Mouse (Mus musculus) G1E (cell line): Measurements from ENCODE around the gene Myom1. TPM values are rescaled to one million over a fixed set of nuclear protein-coding genes. Genes with fewer than 3 reads are reported as not detected.
"Not testable (repeated sequence)": the region's sequence is repeated elsewhere in the genome, so short reads cannot be mapped to it uniquely, and the experiment has no call there.

Experiments used
- ATAC-seq: 2 replicates; pipeline ENCODE4 v1.8.0; 2016; ENCODE audit warnings: mild to moderate bottlenecking; ENCODE audit not compliant: insufficient number of reproducible peaks, poor library complexity, low FRiP score, severe bottlenecking; ENCODE audit errors: extremely low read depth
- DNase-seq: peaks from one replicate; pipeline ENCODE4 v3.0.0; 2012; ENCODE audit warnings: low spot score
- H3K27me3 ChIP-seq: 2 replicates; pipeline ENCODE4 v1.6.1; 2012; ENCODE audit warnings: mild to moderate bottlenecking, low read length, inconsistent platforms; ENCODE audit not compliant: insufficient read depth
- H3K36me3 ChIP-seq: replicated peaks from 2 replicates; pipeline ENCODE3; 2012; ENCODE audit warnings: mild to moderate bottlenecking, inconsistent platforms
- H3K4me1 ChIP-seq: 2 replicates; pipeline ENCODE4 v1.6.1; 2012; ENCODE audit warnings: low read depth, low read length, inconsistent platforms, mixed read lengths; ENCODE audit not compliant: insufficient read depth
- H3K4me3 ChIP-seq: 2 replicates; pipeline ENCODE4 v1.5.1; 2012; ENCODE audit warnings: low read depth, mild to moderate bottlenecking, inconsistent platforms, low read length, moderate library complexity, mixed read lengths
- H3K9me3 ChIP-seq: replicated peaks from 2 replicates; pipeline ENCODE4 v1.6.1; 2012; ENCODE audit warnings: inconsistent platforms
- CTCF ChIP-seq: IDR thresholded peaks from 2 replicates; pipeline ENCODE4 v1.5.1; 2012; ENCODE audit warnings: low read depth, low read length, inconsistent platforms, mixed read lengths
- GATA1 ChIP-seq: IDR thresholded peaks from 2 replicates; pipeline ENCODE4 v1.6.1; 2012; ENCODE audit warnings: borderline replicate concordance, low read length, inconsistent platforms, mixed read lengths
- GATA2 ChIP-seq: IDR thresholded peaks from 2 replicates; pipeline ENCODE4 v1.6.1; 2012; ENCODE audit warnings: low read depth, low read length, inconsistent platforms, borderline replicate concordance
- POLR2AphosphoS5 ChIP-seq: IDR thresholded peaks from 2 replicates; pipeline ENCODE4 v1.6.1; 2012; ENCODE audit warnings: low read depth, low read length, inconsistent platforms; ENCODE audit not compliant: insufficient replicate concordance
- TAL1 ChIP-seq: conservative IDR thresholded peaks from 2 replicates; pipeline ENCODE4 v1.6.1; 2012; ENCODE audit warnings: low read depth, low read length, inconsistent platforms, mixed read lengths
- polyA plus RNA-seq: library from polyadenylated mRNA; stranded (reverse); fragments of >175 nt; gene quantifications from 2 replicates; pipeline ENCODE4 v1.2.3, GENCODE M21; 2012
- total RNA-seq, 2 experiments: library from RNA; stranded (forward) in 1 of 2; stranded (reverse) in 1 of 2; fragments of 200-1000 nt in 1 of 2; fragments of >200 nt in 1 of 2; fragmentation: Nextera tagmentation in 1 of 2; gene quantifications; 2 replicates each; pipeline ENCODE4 v1.2.3; 2014 to 2017

The Myom1 gene
- total and polyA plus RNA-seq, 3 experiments = 0.25 to 1.6 (median 0.71) TPM

DNA sequence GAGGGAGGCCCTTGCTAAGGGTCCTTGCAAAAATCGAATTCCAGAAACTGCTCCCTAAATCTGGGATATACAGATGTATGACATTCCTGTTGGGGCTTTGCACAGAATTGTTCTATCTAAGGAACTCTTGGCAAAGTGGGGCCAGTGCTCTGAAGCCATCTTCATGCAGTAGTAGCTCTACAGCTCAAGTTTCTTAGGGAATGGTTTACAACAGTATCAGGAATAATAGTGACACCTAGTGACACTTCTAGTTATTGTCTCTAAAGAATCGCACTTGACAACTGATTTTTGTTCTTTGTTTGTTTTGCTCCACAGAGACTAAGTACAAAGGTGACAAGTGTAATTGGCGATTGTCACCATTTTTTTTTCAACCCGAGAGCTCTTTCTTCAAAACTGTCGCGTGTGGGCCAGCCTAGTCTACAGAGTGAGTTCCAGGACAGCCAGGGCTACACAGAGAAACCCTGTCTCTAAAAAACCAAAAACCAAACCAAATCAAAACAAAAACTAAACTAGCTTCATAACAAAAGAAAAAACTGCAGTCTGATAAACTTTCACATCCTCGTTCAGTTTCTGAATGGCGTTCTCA lies 33.7 kb upstream of the Myom1 start:
- peak; percentile 48; the same call in 1 of the 2 replicates for ATAC-seq
- Histone ChIP-seq H3K4me1 (peaks cover 6% of the 10 kb centered on the region), H3K36me3 (peaks cover 7% of the 10 kb centered on the region), H3K4me3 (no peak overlapping the region), H3K9me3 (no peaks in the 10 kb centered on the region), H3K27me3 (no peaks in the 10 kb centered on the region)
- no peak for TF ChIP-seq CTCF
- no peak for TF ChIP-seq POLR2AphosphoS5
- TF ChIP-seq GATA2 = no peak
- no peak for TF ChIP-seq GATA1
- TF ChIP-seq TAL1 = no peak
- DNase-seq = no peak

DNA sequence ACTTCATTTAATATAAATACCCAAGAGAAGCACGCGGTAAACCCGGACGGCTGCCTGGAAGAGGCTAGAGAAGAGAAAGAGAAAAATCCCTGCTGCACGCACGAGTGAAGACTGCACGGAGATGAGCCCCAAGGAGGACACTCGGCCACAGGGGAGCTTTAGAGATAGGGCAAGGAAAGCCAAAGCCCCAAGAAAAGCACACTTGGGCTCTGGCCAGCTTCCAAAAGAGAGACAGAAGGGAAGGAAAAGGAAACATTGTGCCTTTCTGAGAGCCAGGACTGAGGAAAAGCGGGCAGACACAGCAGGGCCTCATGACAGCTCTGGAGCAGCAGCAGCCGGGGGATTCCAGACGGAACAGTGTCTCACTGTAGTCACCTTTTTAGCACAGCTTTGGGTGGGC lies 31.2 kb upstream of the Myom1 start:
- Histone ChIP-seq H3K27me3 (no peaks in the 10 kb centered on the region), H3K36me3 (peaks cover 30% of the 10 kb centered on the region), H3K4me3 (no peak overlapping the region), H3K4me1 (peaks cover 9% of the 10 kb centered on the region), H3K9me3 (no peaks in the 10 kb centered on the region)
- DNase-seq = no peak
- TF ChIP-seq CTCF (no peak), GATA2 (no peak), TAL1 (no peak), POLR2AphosphoS5 (no peak), GATA1 (no peak)
- ATAC-seq = no peak

GRCm38 (mm10) chr17:70973398-70973797 lies 29.0 kb upstream of the Myom1 start:
- Histone ChIP-seq H3K4me1 (peaks cover 9% of the 10 kb centered on the region), H3K9me3 (no peaks in the 10 kb centered on the region), H3K27me3 (no peaks in the 10 kb centered on the region), H3K4me3 (no peak overlapping the region), H3K36me3 (peaks cover 45% of the 10 kb centered on the region)
- DNase-seq (no peak), ATAC-seq (no peak)
- no peak for TF ChIP-seq CTCF
- no peak for TF ChIP-seq POLR2AphosphoS5
- no peak for TF ChIP-seq GATA1
- no peak for TF ChIP-seq TAL1
- TF ChIP-seq GATA2 = no peak

DNA sequence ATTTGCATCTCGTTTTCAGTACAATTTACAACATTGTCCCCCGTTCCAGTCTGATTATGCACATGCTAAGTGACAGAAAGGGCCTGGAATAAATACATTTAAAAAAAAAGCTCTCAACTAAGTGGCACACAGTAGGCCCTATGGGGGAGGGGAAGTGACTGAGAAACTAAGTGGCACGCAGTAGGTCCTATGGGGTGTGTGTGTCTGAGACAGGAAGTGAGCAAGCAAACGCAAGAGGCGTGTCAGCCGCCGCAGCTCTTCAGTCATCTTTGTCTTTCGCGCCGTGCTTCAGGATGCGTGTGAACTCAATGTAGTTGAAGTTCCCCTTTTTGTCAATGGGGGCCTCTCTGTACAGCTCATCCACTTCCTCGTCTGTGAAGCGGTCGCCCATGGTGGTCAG lies 28.4 kb upstream of the Myom1 start:
- not testable (repeated sequence) for H3K4me3 ChIP-seq, H3K4me1 ChIP-seq, DNase-seq, H3K27me3 ChIP-seq, H3K9me3 ChIP-seq
- peak; percentile 51; the same call in 1 of the 2 replicates for ATAC-seq
- peaks cover 49% of the 10 kb centered on the region for H3K36me3 ChIP-seq

GRCm38 (mm10) chr17:70977799-70978198 lies 24.6 kb upstream of the Myom1 start:
- DNase-seq (no peak), ATAC-seq (no peak)
- no peaks in the 10 kb centered on the region for H3K9me3 ChIP-seq
- no peaks in the 10 kb centered on the region for H3K27me3 ChIP-seq
- TF ChIP-seq POLR2AphosphoS5 = no peak
- no peak for TF ChIP-seq GATA1
- no peak for TF ChIP-seq TAL1
- TF ChIP-seq CTCF = no peak
- no peak for TF ChIP-seq GATA2
- peaks cover 85% of the 10 kb centered on the region for H3K36me3 ChIP-seq
- H3K4me3 ChIP-seq = no peak overlapping the region
- H3K4me1 ChIP-seq = peaks cover 9% of the 10 kb centered on the region

GRCm38 (mm10) chr17:70979345-70980223 lies 22.8 kb upstream of the Myom1 start:
- peaks cover 86% of the 10 kb centered on the region for H3K36me3 ChIP-seq
- H3K9me3 ChIP-seq = no peaks in the 10 kb centered on the region
- H3K4me3 ChIP-seq = no peak overlapping the region
- H3K27me3 ChIP-seq = no peaks in the 10 kb centered on the region
- no peak for ATAC-seq
- TF ChIP-seq POLR2AphosphoS5 = no peak
- TF ChIP-seq CTCF = no peak
- TF ChIP-seq GATA2 = no peak
- no peak for TF ChIP-seq GATA1
- TF ChIP-seq TAL1 = no peak
- DNase-seq = no peak
- H3K4me1 ChIP-seq = peaks cover 6% of the 10 kb centered on the region
